Mouse (Mus musculus) liver, adult 2 months (tissue): Measurements from ENCODE around the gene Erp29. TPM values are rescaled to one million over a fixed set of nuclear protein-coding genes. Genes with fewer than 3 reads are reported as not detected.

Experiments
- DNase-seq: peaks from one replicate; pipeline ENCODE4 v3.0.0-alpha.2; 2011; ENCODE audit warnings: low read depth, low spot score; ENCODE audit errors: extremely low read depth
- H3K27ac ChIP-seq: fragments of 200-500 bp; replicated peaks from 2 replicates; pipeline ENCODE4 v1.5.1; 2012; ENCODE audit warnings: low read depth, mild to moderate bottlenecking, control low read depth, inconsistent platforms, low read length; ENCODE audit not compliant: insufficient read depth
- H3K27me3 ChIP-seq: fragments of 200-500 bp; 2 replicates; pipeline ENCODE4 v1.6.1; 2012; ENCODE audit warnings: mild to moderate bottlenecking, moderate library complexity, low read length, inconsistent platforms; ENCODE audit not compliant: control insufficient read depth, insufficient read depth
- H3K36me3 ChIP-seq: fragments of 200-500 bp; 2 replicates; pipeline ENCODE4 v1.6.1; 2012; ENCODE audit warnings: low read length, inconsistent platforms; ENCODE audit not compliant: control insufficient read depth, insufficient read depth
- H3K4me1 ChIP-seq: fragments of 200-500 bp; 2 replicates; pipeline ENCODE4 v1.6.1; 2011; ENCODE audit warnings: low read length; ENCODE audit not compliant: control insufficient read depth, insufficient read depth
- H3K4me3 ChIP-seq: fragments of 200-500 bp; 2 replicates; pipeline ENCODE4 v1.5.1; 2011; ENCODE audit warnings: low read depth, mild to moderate bottlenecking, control low read depth, low read length, moderate library complexity; ENCODE audit not compliant: insufficient read depth
- H3K79me2 ChIP-seq: fragments of 200-500 bp; 2 replicates; pipeline ENCODE4 v1.6.1; 2012; ENCODE audit warnings: inconsistent platforms, mild to moderate bottlenecking, low read length, moderate library complexity; ENCODE audit not compliant: control insufficient read depth, insufficient read depth
- H3K9ac ChIP-seq: fragments of 200-500 bp; 2 replicates; pipeline ENCODE4 v1.6.1; 2012; ENCODE audit warnings: low read depth, mild to moderate bottlenecking, control low read depth, inconsistent platforms, low read length
- CTCF ChIP-seq: fragments of 200-500 bp; IDR thresholded peaks from 2 replicates; pipeline ENCODE4 v1.5.1; 2011; ENCODE audit warnings: low read depth, low read length, control low read depth
- POLR2A ChIP-seq: fragments of 200-500 bp; IDR thresholded peaks from 2 replicates; pipeline ENCODE4 v1.6.1; 2011; ENCODE audit warnings: low read length, control low read depth; ENCODE audit not compliant: insufficient read depth; ENCODE audit errors: extremely low read depth
- WGBS: fragments of 180-500 bp; shearing (Covaris S2); methylation state at CpG from one replicate; pipeline ENCODE4 v1.1.7; 2018; 5-methylcytosine and 5-hydroxymethylcytosine counted together
- polyA plus RNA-seq: library from polyadenylated mRNA; depleted of rRNA; stranded (reverse); fragments of >200 nt; gene quantifications from 2 replicates; pipeline ENCODE4 v1.2.3, GENCODE M21; 2012
- total RNA-seq: library from RNA; depleted of rRNA; stranded (reverse); fragments of >200 nt; gene quantifications from 2 replicates; pipeline ENCODE4 v1.2.3, GENCODE M21; 2014

Gene Erp29
- total and polyA plus RNA-seq, 2 experiments = 21.9 to 27.1 TPM

GRCm38 (mm10) chr5:121462171-121462502 is 9.8 kb upstream of the Erp29 start:
- H3K4me1 ChIP-seq = no peaks in the 10 kb centered on the region
- H3K9ac ChIP-seq = no peak overlapping the region
- WGBS = 50% methylated on average over 1 of the region's 1 CpGs
- no peak overlapping the region for H3K4me3 ChIP-seq
- H3K27ac ChIP-seq = no peak overlapping the region
- H3K79me2 ChIP-seq = no peaks in the 10 kb centered on the region
- no peaks in the 10 kb centered on the region for H3K36me3 ChIP-seq
- TF ChIP-seq POLR2A = no peak
- no peak for TF ChIP-seq CTCF
- H3K27me3 ChIP-seq = no peaks in the 10 kb centered on the region
- DNase-seq = no peak

- Histone ChIP-seq H3K27me3 (no peaks in the 10 kb centered on the region), H3K9ac (no peak overlapping the region), H3K27ac (no peak overlapping the region), H3K36me3 (no peaks in the 10 kb centered on the region), H3K4me1 (no peaks in the 10 kb centered on the region), H3K4me3 (no peak overlapping the region), H3K79me2 (no peaks in the 10 kb centered on the region)
- no peak for DNase-seq
- WGBS = 82% methylated on average over 4 of the region's 4 CpGs
- TF ChIP-seq POLR2A (no peak), CTCF (no peak)
Measured at GRCm38 (mm10) chr5:121461339-121462170, 9.2 kb upstream of the Erp29 start.

- Histone ChIP-seq H3K4me3 (no peak overlapping the region), H3K9ac (no peak overlapping the region), H3K27me3 (no peaks in the 10 kb centered on the region), H3K79me2 (no peaks in the 10 kb centered on the region), H3K36me3 (no peaks in the 10 kb centered on the region), H3K27ac (no peak overlapping the region), H3K4me1 (peaks cover 3% of the 10 kb centered on the region)
- WGBS = 75% methylated on average over 9 of the region's 9 CpGs
- no peak for DNase-seq
- no peak for TF ChIP-seq POLR2A
- no peak for TF ChIP-seq CTCF
Measured at GRCm38 (mm10) chr5:121455510-121456265, 3.4 kb upstream of the Erp29 start.

GRCm38 (mm10) chr5:121454503-121454782 is 2.1 kb upstream of the Erp29 start:
- DNase-seq = no peak
- no peak overlapping the region for H3K27ac ChIP-seq
- H3K4me1 ChIP-seq = peaks cover 9% of the 10 kb centered on the region
- no peaks in the 10 kb centered on the region for H3K27me3 ChIP-seq
- no peaks in the 10 kb centered on the region for H3K36me3 ChIP-seq
- TF ChIP-seq POLR2A = no peak
- no peak for TF ChIP-seq CTCF
- 83% methylated on average over 3 of the region's 3 CpGs for WGBS
- H3K79me2 ChIP-seq = no peaks in the 10 kb centered on the region
- no peak overlapping the region for H3K9ac ChIP-seq
- no peak overlapping the region for H3K4me3 ChIP-seq

GRCm38 (mm10) chr5:121453743-121454502 is 1.6 kb upstream of the Erp29 start:
- TF ChIP-seq CTCF (no peak), POLR2A (no peak)
- Histone ChIP-seq H3K36me3 (no peaks in the 10 kb centered on the region), H3K27me3 (no peaks in the 10 kb centered on the region), H3K9ac (no peak overlapping the region), H3K4me3 (no peak overlapping the region), H3K79me2 (no peaks in the 10 kb centered on the region; the same call in 1 of the 2 replicates), H3K27ac (no peak overlapping the region), H3K4me1 (peaks cover 9% of the 10 kb centered on the region)
- WGBS = 89% methylated on average over 13 of the region's 13 CpGs
- no peak for DNase-seq
